Mouse (Mus musculus): Measurements from ENCODE around the gene Agbl1.

GRCm38 (mm10) chr7:76341601-76342000 is 111.9 kb downstream of the Agbl1 start:
- TF ChIP-seq CTCF (IDR thresholded peaks at IDR 0.05; ENCODE audit: control insufficient read depth, insufficient read depth, insufficient replicate concordance, low read depth, low read length) (no peak), POLR2A (IDR thresholded peaks at IDR 0.05; ENCODE audit: control insufficient read depth, low read depth, low read length) (no peak)

All from testis, adult 2 months (tissue).